ENCODE assay signal across 1 mouse cellular context in genomic region chr15:96756456-96756855, GRCm38 (mm10).
TF ChIP-seq lines count a peak whose summit lies in the region.

No protein-coding gene starts in this region.

TF ChIP-seq in CH12.LX, 34 proteins besides CTCF, POLR2A, EP300 and RAD21 (continued from another document):
- TF ChIP-seq BHLHE40 (IDR thresholded peaks at IDR 0.05; ENCODE audit: low read depth, low read length) (no peak), CHD1 (IDR thresholded peaks at IDR 0.05; ENCODE audit: low read depth, low read length) (no peak), JUN (IDR thresholded peaks at IDR 0.05; ENCODE audit: insufficient read depth, low read depth, low read length) (no peak), USF1 (IDR thresholded peaks at IDR 0.05; ENCODE audit: low read depth, low read length) (no peak), GABPA (IDR thresholded peaks at IDR 0.05; ENCODE audit: insufficient replicate concordance, low read depth, low read length) (no peak), NRF1 (IDR thresholded peaks at IDR 0.05; ENCODE audit: low read depth, low read length) (no peak), POLR2AphosphoS2 (IDR thresholded peaks at IDR 0.05; ENCODE audit: low read depth, low read length) (no peak), IRF4 (IDR thresholded peaks at IDR 0.05; ENCODE audit: low read depth, low read length) (no peak)
TF ChIP-seq in CH12.LX: peak in this region for 0.
